Mouse (Mus musculus): Measurements from ENCODE around the gene Gpr158. TPM values are rescaled to one million over a fixed set of nuclear protein-coding genes. Genes with fewer than 3 reads are reported as not detected.
"Not testable (repeated sequence)": the region's sequence is repeated elsewhere in the genome, so short reads cannot be mapped to it uniquely, and the experiment has no call there.

Gene Gpr158
- total RNA-seq (2021) (1 to 10 TPM; 1.2 to 1.5 TPM), polyA plus RNA-seq (2012; rRNA removed) (0.49 and 0.63 TPM in 2 replicates)
- long read RNA-seq = 0 reads

GRCm38 (mm10) chr2:21367345-21368111 lies at the start of gene Gpr158:
Gene Gpr158 (plus strand): TSS chr2:21367542.
- DNase-seq = peak; percentile 78

DNA sequence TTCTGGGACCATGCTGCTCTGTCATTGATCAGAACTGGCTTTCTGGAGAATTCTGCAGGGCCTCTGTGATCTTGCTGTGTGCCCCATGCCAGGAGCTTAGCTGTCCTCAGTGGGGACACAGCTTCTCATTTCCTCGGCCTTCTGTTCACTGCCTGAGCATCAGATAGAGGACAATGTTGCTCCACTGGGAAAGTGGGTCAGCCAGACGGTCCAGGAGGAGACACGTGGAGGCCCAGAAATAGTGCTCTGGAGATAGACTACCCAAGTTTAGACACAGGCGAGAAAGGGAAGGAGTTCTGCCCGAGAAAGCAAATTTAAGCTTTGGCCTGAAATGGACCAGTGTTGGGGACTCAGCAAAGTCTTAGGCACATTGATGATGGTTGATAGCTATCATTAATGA lies 23.5 kb upstream of the Gpr158 start:
- DNase-seq = no peak

- no peak for DNase-seq
These were observed 1.2 kb downstream of the Gpr158 start for GRCm38 (mm10) chr2:21368351-21369170.

DNA sequence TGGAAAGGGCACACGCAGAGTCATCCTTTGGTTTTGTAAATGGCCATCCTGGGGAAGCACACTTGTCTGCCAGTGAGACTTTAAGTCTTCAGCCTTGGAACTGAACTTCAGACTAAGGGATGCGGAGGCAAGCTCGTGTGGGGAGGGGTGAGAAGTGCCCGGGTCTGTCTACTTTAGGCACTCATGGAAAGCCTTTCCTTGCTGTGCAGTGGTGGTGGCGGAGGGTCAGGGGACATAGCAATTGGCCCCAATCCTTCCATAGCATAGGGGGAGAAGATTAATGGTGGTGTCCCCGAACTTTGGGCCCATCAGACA lies 1.8 kb downstream of the Gpr158 start:
- DNase-seq = no peak

GRCm38 (mm10) chr2:21369556-21369955 lies 2.2 kb downstream of the Gpr158 start:
- DNase-seq = no peak

GRCm38 (mm10) chr2:21379516-21379915 lies 12.2 kb downstream of the Gpr158 start:
- DNase-seq = no peak

- no peak for DNase-seq
These were observed 25.4 kb downstream of the Gpr158 start for GRCm38 (mm10) chr2:21392727-21393126.

DNA sequence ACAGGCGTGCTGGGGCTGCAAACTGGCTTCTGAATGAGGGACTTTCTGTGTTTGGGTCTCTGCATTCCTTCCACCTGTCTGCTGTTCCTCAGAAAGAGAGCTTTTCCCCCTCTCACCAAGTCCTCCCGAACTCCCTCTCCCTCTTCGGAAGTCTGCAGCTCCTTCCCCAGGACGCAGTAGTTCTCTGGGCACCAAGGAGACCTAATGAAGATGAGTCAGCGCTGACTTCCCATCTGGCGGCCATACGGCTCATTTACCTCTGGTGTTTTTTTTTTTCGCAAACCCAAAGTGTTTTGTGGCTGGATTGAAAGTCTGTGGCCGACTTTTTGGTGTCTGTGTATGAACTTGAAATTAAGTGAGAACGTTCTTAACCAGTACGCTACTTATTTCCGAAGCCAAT lies 30.0 kb downstream of the Gpr158 start:
- no peak for DNase-seq

DNA sequence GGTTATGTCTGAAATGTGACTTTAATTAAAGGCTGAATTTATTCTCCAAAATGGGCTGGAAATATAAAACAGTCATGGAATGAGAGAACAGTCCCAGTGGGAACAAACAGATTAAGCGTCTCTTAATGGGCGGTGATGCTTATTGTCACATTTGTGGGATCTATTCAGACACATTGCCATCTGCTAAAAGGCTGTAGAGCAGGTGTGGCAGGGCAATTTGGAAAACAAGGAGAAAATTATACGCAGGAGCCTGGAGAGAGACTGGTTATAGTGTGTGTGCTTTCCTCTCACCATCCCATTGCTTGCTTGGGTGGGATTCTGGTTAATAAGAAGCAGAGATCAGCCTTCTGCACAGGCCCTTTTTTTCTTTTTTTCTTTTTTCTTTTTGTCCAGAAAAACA lies 32.3 kb downstream of the Gpr158 start:
- DNase-seq = no peak

GRCm38 (mm10) chr2:21405617-21406016 lies 38.3 kb downstream of the Gpr158 start:
- DNase-seq = no peak

GRCm38 (mm10) chr2:21407443-21407985 lies 40.2 kb downstream of the Gpr158 start:
- no peak for DNase-seq

GRCm38 (mm10) chr2:21408821-21409220 lies 41.5 kb downstream of the Gpr158 start:
- DNase-seq = no peak

- no peak for DNase-seq
These were observed 62.9 kb downstream of the Gpr158 start for GRCm38 (mm10) chr2:21430288-21430687.

GRCm38 (mm10) chr2:21431182-21431581 lies 63.8 kb downstream of the Gpr158 start:
- no peak for DNase-seq

GRCm38 (mm10) chr2:21439626-21440025 lies 72.3 kb downstream of the Gpr158 start:
- no peak for DNase-seq

DNA sequence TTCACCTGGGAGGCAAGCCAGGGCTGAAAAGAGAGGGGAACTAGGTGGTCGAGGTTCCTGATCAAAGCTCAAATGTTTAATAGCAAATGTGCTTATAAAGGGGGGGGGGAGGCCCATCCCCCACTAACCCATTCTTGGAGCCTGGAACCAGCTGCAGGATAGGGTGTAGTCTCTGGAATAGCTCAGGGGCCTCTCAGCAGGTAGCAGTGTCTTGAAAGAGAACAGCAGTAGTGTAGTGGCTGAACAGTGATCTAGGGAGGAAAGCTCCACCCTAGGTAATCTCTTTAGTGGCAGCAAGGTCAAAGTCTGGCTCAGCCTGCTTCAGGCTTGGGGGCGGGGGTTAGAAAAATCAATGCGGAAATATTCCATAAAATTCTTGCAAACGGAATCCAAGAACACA lies 93.3 kb downstream of the Gpr158 start:
- not testable (repeated sequence) for DNase-seq

DNA sequence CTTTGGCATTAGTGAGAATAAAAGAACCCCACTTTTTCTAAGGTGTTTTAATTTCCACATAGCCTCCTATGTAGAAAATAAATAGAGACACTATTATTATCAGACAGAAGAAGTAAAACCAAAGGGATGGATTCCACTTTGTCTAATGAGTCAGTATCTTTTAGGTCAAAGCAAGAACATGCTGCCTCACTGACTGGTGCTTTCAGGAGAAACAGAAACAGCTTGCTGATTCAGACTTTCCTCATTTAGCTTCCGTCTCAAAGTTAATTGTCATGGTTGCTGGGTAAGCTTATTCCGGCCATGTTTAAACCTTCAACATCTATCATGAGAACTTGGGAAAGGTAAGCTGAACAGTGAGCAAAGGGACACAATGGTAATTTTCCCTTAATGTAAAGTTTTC lies 107.6 kb downstream of the Gpr158 start:
- no peak for DNase-seq

GRCm38 (mm10) chr2:21496881-21497280 lies 129.5 kb downstream of the Gpr158 start:
- DNase-seq = no peak

DNA sequence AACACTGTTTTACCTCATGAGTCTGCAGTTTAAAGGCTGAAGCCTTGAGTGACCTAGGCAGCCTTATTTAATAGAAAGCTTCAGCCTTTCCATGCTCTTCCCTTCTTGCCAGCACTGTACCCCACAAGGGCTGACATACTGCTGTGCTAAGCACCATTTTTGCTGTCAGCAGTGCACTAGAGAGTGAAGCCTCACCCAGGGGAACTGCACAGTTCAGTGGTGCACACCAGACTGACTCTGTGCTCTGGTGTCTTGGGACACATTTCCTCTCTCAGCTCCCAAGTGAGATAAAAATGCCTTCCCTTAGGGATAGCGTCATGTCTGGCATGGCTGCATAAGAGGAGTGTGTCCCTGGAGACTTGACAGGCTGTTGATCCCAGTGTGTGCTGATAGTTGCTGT lies 130.6 kb downstream of the Gpr158 start:
- no peak for DNase-seq

DNA sequence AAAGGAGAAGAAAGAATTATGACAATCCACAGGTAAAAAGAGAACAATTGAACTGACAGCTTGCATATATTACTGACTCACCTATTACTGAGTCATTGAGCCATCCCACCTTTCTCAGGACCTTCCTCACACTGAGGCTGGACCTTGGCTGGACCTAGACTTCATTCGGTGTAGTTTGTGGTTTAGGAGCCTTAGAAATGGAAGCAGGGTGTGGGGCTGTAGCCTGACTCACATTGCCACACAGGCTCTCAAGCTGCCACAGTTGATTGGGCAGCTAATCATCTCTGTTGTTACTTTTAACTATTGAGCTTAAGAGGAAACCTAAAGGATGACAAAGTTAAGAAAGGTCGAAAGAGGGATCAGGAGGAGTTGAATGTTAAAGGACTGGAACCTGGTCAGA lies 132.1 kb downstream of the Gpr158 start:
- no peak for DNase-seq

DNA sequence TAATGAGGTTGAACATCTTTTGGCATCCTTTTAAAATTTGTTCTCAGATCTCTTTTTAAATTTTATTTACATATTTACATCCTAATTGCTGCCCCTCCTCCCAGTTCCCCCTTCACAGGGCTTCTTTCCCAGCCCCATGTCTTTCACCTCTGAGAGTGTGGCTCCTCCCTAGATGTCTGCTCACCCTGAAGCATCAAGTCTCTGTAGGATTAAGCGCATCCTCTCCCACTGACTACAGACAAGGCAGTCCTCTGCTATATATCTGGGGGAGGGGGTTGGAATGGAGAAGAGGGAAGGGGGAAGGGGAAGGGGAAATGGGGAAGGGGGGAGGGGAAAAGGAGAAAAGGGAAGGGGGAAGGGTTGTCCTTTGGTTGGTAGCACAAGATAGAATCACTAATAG lies 140.1 kb downstream of the Gpr158 start:
- no peak for DNase-seq

DNA sequence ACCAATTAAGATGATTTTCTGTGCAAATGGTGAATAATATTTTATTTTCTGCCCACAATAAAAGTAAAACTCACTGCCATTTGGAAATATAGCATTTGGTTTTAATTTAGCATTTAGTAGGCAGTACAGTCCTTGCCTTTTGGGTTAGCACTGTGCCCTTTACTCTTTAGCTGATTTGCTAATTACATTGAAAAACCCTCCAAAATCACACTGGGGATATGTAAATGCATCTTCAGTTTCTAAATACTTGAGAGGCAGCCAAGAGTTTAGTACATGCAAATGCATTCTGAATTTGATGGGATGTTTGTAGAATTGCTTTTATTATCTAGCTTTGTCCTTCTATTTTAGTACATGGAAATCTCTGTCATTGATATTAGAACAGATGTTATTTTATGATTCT lies 163.4 kb downstream of the Gpr158 start:
- DNase-seq = no peak

GRCm38 (mm10) chr2:21619180-21619579 lies 251.8 kb downstream of the Gpr158 start:
- no peak for DNase-seq

Measured in adrenal gland, adult 2 months (tissue).